Mouse (Mus musculus): ENCODE measurements around the gene Spem2. TPM values are rescaled to one million over a fixed set of nuclear protein-coding genes. Genes with fewer than 3 reads are reported as not detected.
"Not testable (repeated sequence)": the region's sequence is repeated elsewhere in the genome, so short reads cannot be mapped to it uniquely, and the experiment has no call there.

Spem2 gene
- polyA plus RNA-seq (2021), result not detected

GRCm38 (mm10) chr11:69818365-69818764, at the start of gene Spem2:
Gene Spem2, minus strand, starts transcription at chr11:69818465.
- ATAC-seq (no peak), DNase-seq (ENCODE audit: low read depth, low spot score) (no peak)
- in situ Hi-C loops (cut with MboI; ENCODE audit: low pct_unique_long_range_greater_than_20kb), result no loop called here
- POLR2A ChIA-PET, result no interaction called here
- CTCF ChIA-PET, result no interaction called here
- H3K27me3 ChIP-seq, result peaks cover 2% of the 10 kb centered on the region
- TF ChIP-seq CTCF (IDR thresholded peaks at IDR 0.05), result no peak

GRCm38 (mm10) chr11:69867335-69867734, 49.1 kb upstream of the Spem2 start:
- CTCF ChIA-PET, result interaction anchor here (1.3 kb wide), 1 partner anchor 9 kb away, joined by 3 read pairs; no protein-coding TSS in a partner anchor
- H3K27me3 ChIP-seq, result peaks cover 16% of the 10 kb centered on the region
- no peak for DNase-seq (ENCODE audit: low read depth, low spot score)
- POLR2A ChIA-PET, result no interaction called here
- TF ChIP-seq CTCF (IDR thresholded peaks at IDR 0.05), result no peak
- no peak for ATAC-seq
- in situ Hi-C loops (cut with MboI; ENCODE audit: low pct_unique_long_range_greater_than_20kb), result no loop called here

GRCm38 (mm10) chr11:69865561-69865960, 47.3 kb upstream of the Spem2 start:
- POLR2A ChIA-PET, result no interaction called here
- peaks cover 19% of the 10 kb centered on the region for H3K27me3 ChIP-seq
- CTCF ChIA-PET, result interaction anchor here (1.4 kb wide), 1 partner anchor 59 kb away, joined by 3 read pairs; no protein-coding TSS in a partner anchor
- ATAC-seq (no peak), DNase-seq (ENCODE audit: low read depth, low spot score) (no peak)
- in situ Hi-C loops (cut with MboI; ENCODE audit: low pct_unique_long_range_greater_than_20kb), result no loop called here
- no peak for TF ChIP-seq CTCF (IDR thresholded peaks at IDR 0.05)

- DNase-seq (ENCODE audit: low read depth, low spot score) (no peak), ATAC-seq (no peak)
- ChIA-PET CTCF (interaction anchor here (1.4 kb wide), 1 partner anchor 58 kb away, joined by 3 read pairs; no protein-coding TSS in a partner anchor), POLR2A (no interaction called here)
- in situ Hi-C loops (cut with MboI; ENCODE audit: low pct_unique_long_range_greater_than_20kb), result no loop called here
- TF ChIP-seq CTCF (IDR thresholded peaks at IDR 0.05), result no peak
- H3K27me3 ChIP-seq, result peaks cover 24% of the 10 kb centered on the region
These were observed 46.0 kb upstream of the Spem2 start for GRCm38 (mm10) chr11:69864138-69864860.

- in situ Hi-C loops (cut with MboI; ENCODE audit: low pct_unique_long_range_greater_than_20kb); CTCF ChIA-PET; ATAC-seq; DNase-seq (ENCODE audit: low read depth, low spot score); POLR2A ChIA-PET: not testable (repeated sequence)
- peaks cover 21% of the 10 kb centered on the region for H3K27me3 ChIP-seq
These were observed 45.5 kb upstream of the Spem2 start for GRCm38 (mm10) chr11:69863729-69864128.

- no peak for TF ChIP-seq CTCF (IDR thresholded peaks at IDR 0.05)
- DNase-seq (ENCODE audit: low read depth, low spot score) (no peak), ATAC-seq (no peak)
- peaks cover 18% of the 10 kb centered on the region for H3K27me3 ChIP-seq
- CTCF ChIA-PET, result no interaction called here
- in situ Hi-C loops (cut with MboI; ENCODE audit: low pct_unique_long_range_greater_than_20kb), result no loop called here
- POLR2A ChIA-PET, result no interaction called here
These were observed 40.1 kb upstream of the Spem2 start, which contains the start of gene Tnk1 for GRCm38 (mm10) chr11:69858113-69858998. Gene Tnk1, minus strand, starts transcription at chr11:69858730.

- in situ Hi-C loops (cut with MboI; ENCODE audit: low pct_unique_long_range_greater_than_20kb), result no loop called here
- DNase-seq (ENCODE audit: low read depth, low spot score) (no peak), ATAC-seq (no peak)
- CTCF ChIA-PET, result interaction anchor here (1.4 kb wide), 1 partner anchor 50 kb away, joined by 3 read pairs; the partner anchor contains the start of gene Tmem102
- POLR2A ChIA-PET, result interaction anchor here (0.5 to 1.5 kb wide), 2 partner anchors 17 to 798 kb away, joined by 3 read pairs; partner anchors contain the start of gene Tmem256
- TF ChIP-seq CTCF (IDR thresholded peaks at IDR 0.05), result no peak
- H3K27me3 ChIP-seq, result peaks cover 13% of the 10 kb centered on the region
These were observed 37.1 kb upstream of the Spem2 start for GRCm38 (mm10) chr11:69855347-69855746.

GRCm38 (mm10) chr11:69854680-69855079, 36.4 kb upstream of the Spem2 start:
- in situ Hi-C loops (cut with MboI; ENCODE audit: low pct_unique_long_range_greater_than_20kb), result no loop called here
- peaks cover 6% of the 10 kb centered on the region for H3K27me3 ChIP-seq
- no peak for ATAC-seq
- ChIA-PET CTCF (interaction anchor here (1.4 kb wide), 1 partner anchor 49 kb away, joined by 3 read pairs; the partner anchor contains the start of gene Tmem102), POLR2A (interaction anchor here (1.5 kb wide), 1 partner anchor 16 kb away, joined by 3 read pairs; the partner anchor contains the start of gene Tmem256)
- DNase-seq (ENCODE audit: low read depth, low spot score), result no peak
- no peak for TF ChIP-seq CTCF (IDR thresholded peaks at IDR 0.05)

GRCm38 (mm10) chr11:69853994-69854393, 35.7 kb upstream of the Spem2 start:
- peaks cover 5% of the 10 kb centered on the region for H3K27me3 ChIP-seq
- ChIA-PET CTCF (interaction anchor here (1.4 kb wide), 1 partner anchor 48 kb away, joined by 3 read pairs; the partner anchor contains the start of gene Tmem102), POLR2A (interaction anchor here (1.5 kb wide), 1 partner anchor 15 kb away, joined by 3 read pairs; the partner anchor contains the start of gene Tmem256)
- no peak for TF ChIP-seq CTCF (IDR thresholded peaks at IDR 0.05)
- in situ Hi-C loops (cut with MboI; ENCODE audit: low pct_unique_long_range_greater_than_20kb), result no loop called here
- DNase-seq (ENCODE audit: low read depth, low spot score) (no peak), ATAC-seq (no peak)

GRCm38 (mm10) chr11:69850754-69851153, 32.5 kb upstream of the Spem2 start:
- CTCF ChIA-PET, result interaction anchor here (1.3 kb wide), 1 partner anchor 21 kb away, joined by 4 read pairs; no protein-coding TSS in a partner anchor
- no peak for TF ChIP-seq CTCF (IDR thresholded peaks at IDR 0.05)
- in situ Hi-C loops (cut with MboI; ENCODE audit: low pct_unique_long_range_greater_than_20kb), result no loop called here
- no peak for ATAC-seq
- POLR2A ChIA-PET, result interaction anchor here (0.6 to 1.0 kb wide), 2 partner anchors 20 to 54 kb away, joined by 4 read pairs; no protein-coding TSS in a partner anchor
- no peaks in the 10 kb centered on the region for H3K27me3 ChIP-seq
- DNase-seq (ENCODE audit: low read depth, low spot score), result no peak
